Comparison of ENCODE assay signal across 9 mouse cellular contexts in genomic region chr17:81045525-81046150, GRCm38 (mm10). TPM values are rescaled to one million over a fixed set of nuclear protein-coding genes. Genes with fewer than 3 reads are reported as not detected.
DNase-seq lines count a peak whose midpoint lies in the region; ATAC-seq and TF ChIP-seq lines count a peak whose summit lies in the region.
"Had no signal": no experiment of that assay in that cellular context is flagged by ENCODE, and none has a peak within 500 bp of the region (broad histone marks: within the 10 kb centered on the region; RNA-seq: fewer than 3 reads in every experiment).

No protein-coding gene starts in this region.

- peaks cover 10% of the 10 kb centered on the region; the same call in 1 of the 2 replicates for H3K4me1 ChIP-seq in thymus, adult 2 months (replicated peaks; ENCODE audit: control insufficient read depth, insufficient read depth, low read length)
- H3K4me1 ChIP-seq in cortical plate, adult 2 months (ENCODE audit: control insufficient read depth, insufficient read depth, low read length): no peaks in the 10 kb centered on the region
- H3K4me1 ChIP-seq in forebrain, embryonic 12.5 days: no peaks in the 10 kb centered on the region

- ATAC-seq in forebrain, embryonic 12.5 days (ENCODE audit: low FRiP score): no peak

- H3K27ac ChIP-seq in thymus, adult 2 months (ENCODE audit: control insufficient read depth, insufficient read depth, low read length): no peak overlapping the region
- H3K27ac ChIP-seq in cortical plate, adult 2 months (ENCODE audit: insufficient read depth, low read length): no peak overlapping the region
- no peak overlapping the region for H3K27ac ChIP-seq in forebrain, embryonic 12.5 days
- H3K27ac ChIP-seq: neural tube, embryonic 12.5 days had no signal

- no peak overlapping the region for H3K4me3 ChIP-seq in thymus, adult 2 months (ENCODE audit: control insufficient read depth, insufficient read depth, low read length)
- H3K4me3 ChIP-seq in cortical plate, adult 2 months (ENCODE audit: insufficient read depth, low read length): no peak overlapping the region
- H3K4me3 ChIP-seq in forebrain, embryonic 12.5 days (replicated peaks): no peak overlapping the region
- H3K4me3 ChIP-seq: neural tube, embryonic 12.5 days had no signal

- H3K4me2 ChIP-seq in forebrain, embryonic 12.5 days: no peak overlapping the region
- H3K4me2 ChIP-seq: neural tube, embryonic 12.5 days had no signal

- DNase-seq in gastrocnemius, adult 18-20 months (ENCODE audit: low spot score): peak; percentile 25
- no peak for DNase-seq in gastrocnemius, postnatal 25 days
- DNase-seq in thymus, adult 2 months: peak; percentile 41
- DNase-seq in thymus, adult 18-20 months: no peak
- DNase-seq in left cerebral cortex, postnatal 36 days (ENCODE audit: low spot score in 2 of 2): peak; percentile 21 to 32
- peak; percentile 44 to 70 for DNase-seq in spleen, postnatal 4 days (ENCODE audit: low spot score in 2 of 2)

- intact Hi-C loops in left cerebral cortex, postnatal 36 days (cut with DNase I): no loop called here

- TF ChIP-seq POLR2A in thymus, adult 2 months (IDR thresholded peaks at IDR 0.05; ENCODE audit: control insufficient read depth, extremely low read depth, insufficient read depth, low read length, poor library complexity): no peak
- TF ChIP-seq POLR2A in cortical plate, adult 2 months (IDR thresholded peaks at IDR 0.05; ENCODE audit: extremely low read depth, insufficient read depth, low read length): no peak

- H3K9ac ChIP-seq in forebrain, embryonic 12.5 days: no peak overlapping the region
- H3K9ac ChIP-seq: neural tube, embryonic 12.5 days had no signal

- no peaks in the 10 kb centered on the region; the same call in 1 of the 2 replicates for H3K36me3 ChIP-seq in thymus, adult 2 months (ENCODE audit: control insufficient read depth, insufficient read depth, low read length)
- peaks cover 25% of the 10 kb centered on the region; the same call in 1 of the 2 replicates for H3K36me3 ChIP-seq in forebrain, embryonic 12.5 days (replicated peaks)

- no peaks in the 10 kb centered on the region for H3K27me3 ChIP-seq in thymus, adult 2 months (ENCODE audit: control insufficient read depth, insufficient read depth, low read length)
- no peaks in the 10 kb centered on the region for H3K27me3 ChIP-seq in forebrain, embryonic 12.5 days
- H3K27me3 ChIP-seq: neural tube, embryonic 12.5 days had no signal

- no peaks in the 10 kb centered on the region for H3K9me3 ChIP-seq in forebrain, embryonic 12.5 days
- H3K9me3 ChIP-seq: neural tube, embryonic 12.5 days had no signal

- WGBS in thymus, adult 2 months: 88% methylated on average over 9 of the region's 9 CpGs
- 92% methylated on average over 9 of the region's 9 CpGs for WGBS in forebrain, embryonic 12.5 days

- TF ChIP-seq CTCF in thymus, adult 2 months (IDR thresholded peaks at IDR 0.05; ENCODE audit: borderline replicate concordance, control insufficient read depth, extremely low read depth, insufficient read depth, low read length, poor library complexity): no peak
- peak; percentile 47 for TF ChIP-seq CTCF in cortical plate, adult 2 months (IDR thresholded peaks at IDR 0.05; ENCODE audit: extremely low read depth, insufficient read depth, low read length)

RNA-seq across cellular contexts. Expression of gene Thumpd2, which starts 19.2 kb away (rescaled TPM):
- total RNA-seq in gastrocnemius, adult 18-20 months (2021): 1 to 10 TPM; 2.1 to 2.6 TPM
- 1 to 10 TPM; 2.9 to 3.4 TPM for total RNA-seq in gastrocnemius, postnatal 25 days (2021)
- 3.6 and 4.0 TPM in 2 replicates for polyA plus RNA-seq in thymus, adult 2 months (2012; rRNA removed)
- polyA plus RNA-seq in cortical plate, adult 2 months (2012; rRNA removed): 3.5 and 3.7 TPM in 2 replicates
- 1 to 10 TPM; 5.2 to 8.7 TPM for total RNA-seq in left cerebral cortex, postnatal 36 days (2021)
- 15.0 and 15.5 TPM in 2 replicates for polyA plus RNA-seq in forebrain, embryonic 12.5 days (2016; fragmentation: Nextera tagmentation; extraction: Ambion mirVana)

Comparison
In these comparisons a context has a peak if more than half of its experiments do, and no peak if none do; other contexts are left out.
1. DNase-seq: peak in gastrocnemius, adult 18-20 months (single experiment), thymus, adult 2 months (single experiment), left cerebral cortex, postnatal 36 days (2 of 2) and spleen, postnatal 4 days (2 of 2); none in gastrocnemius, postnatal 25 days (single experiment) and thymus, adult 18-20 months (0 of 2).